Mouse (Mus musculus) MEL (cell line): ENCODE measurements around the gene Stac2.

Source experiments
- CHD2 ChIP-seq: IDR thresholded peaks from 2 replicates; pipeline ENCODE4 v1.6.1; 2011; ENCODE audit warnings: low read length, improper control_type of control experiment
- CTCF ChIP-seq, 3 experiments: IDR thresholded peaks in 2 of 3; conservative IDR thresholded peaks in 1 of 3; 2 replicates each; pipeline ENCODE4 v1.5.1; 2011 to 2012; ENCODE audit warnings: low read length in 3 of 3, low read depth in 2 of 3, mild to moderate bottlenecking in 2 of 3, improper control_type of control experiment in 1 of 3, inconsistent platforms in 1 of 3, mixed read lengths in 1 of 3, moderate library complexity in 1 of 3; ENCODE audit not compliant: control insufficient read depth in 1 of 3, insufficient read depth in 1 of 3, poor library complexity in 1 of 3, severe bottlenecking in 1 of 3
- ELF1 ChIP-seq: IDR thresholded peaks from 2 replicates; pipeline ENCODE4 v1.6.1; 2014; ENCODE audit warnings: low read depth, mild to moderate bottlenecking, inconsistent platforms, low read length, improper control_type of control experiment, moderate library complexity
- EP300 ChIP-seq, 2 experiments: IDR thresholded peaks; 2 replicates each; pipeline ENCODE4 v1.6.1; 2011; ENCODE audit warnings: improper control_type of control experiment in 2 of 2, low read length in 2 of 2, low read depth in 1 of 2, mild to moderate bottlenecking in 1 of 2
- HCFC1 ChIP-seq: IDR thresholded peaks from 2 replicates; pipeline ENCODE4 v1.6.1; 2012; ENCODE audit warnings: low read depth, mild to moderate bottlenecking, inconsistent platforms, low read length, improper control_type of control experiment, moderate library complexity
- MAFK ChIP-seq: IDR thresholded peaks from 2 replicates; pipeline ENCODE4 v1.6.1; 2011; ENCODE audit warnings: low read depth, mild to moderate bottlenecking, low read length, improper control_type of control experiment, borderline replicate concordance
- MYC ChIP-seq: IDR thresholded peaks from 2 replicates; pipeline ENCODE4 v1.6.1; 2011; ENCODE audit warnings: low read depth, mild to moderate bottlenecking, low read length, improper control_type of control experiment, moderate library complexity
- POLR2A ChIP-seq, 2 experiments: IDR thresholded peaks; 2 replicates each; pipeline ENCODE4 v1.6.1; 2011 to 2012; ENCODE audit warnings: low read length in 2 of 2, mild to moderate bottlenecking in 2 of 2, control low read depth in 1 of 2, improper control_type of control experiment in 1 of 2, low read depth in 1 of 2, moderate library complexity in 1 of 2; ENCODE audit not compliant: control insufficient read depth in 1 of 2, insufficient read depth in 1 of 2, poor library complexity in 1 of 2
- TAL1 ChIP-seq: IDR thresholded peaks from 2 replicates; pipeline ENCODE4 v1.6.1; 2012; ENCODE audit warnings: mild to moderate bottlenecking, inconsistent platforms, low read length, moderate library complexity, mixed read lengths
- TCF12 ChIP-seq: IDR thresholded peaks from 2 replicates; pipeline ENCODE4 v1.6.1; 2014; ENCODE audit warnings: low read depth, mild to moderate bottlenecking, inconsistent platforms, low read length, improper control_type of control experiment, moderate library complexity
- UBTF ChIP-seq: IDR thresholded peaks from 2 replicates; pipeline ENCODE4 v1.6.1; 2012; ENCODE audit warnings: low read depth, mild to moderate bottlenecking, inconsistent platforms, low read length, improper control_type of control experiment, moderate library complexity, borderline replicate concordance; ENCODE audit not compliant: insufficient read depth
- ZC3H11A ChIP-seq: IDR thresholded peaks from 2 replicates; pipeline ENCODE4 v1.6.1; 2012; ENCODE audit warnings: low read depth, mild to moderate bottlenecking, inconsistent platforms, low read length, improper control_type of control experiment
- ZMIZ1 ChIP-seq: IDR thresholded peaks from 2 replicates; pipeline ENCODE4 v1.6.1; 2012; ENCODE audit warnings: low read depth, mild to moderate bottlenecking, inconsistent platforms, low read length, improper control_type of control experiment, moderate library complexity

GRCm38 (mm10) chr11:98066201-98066600 is 12.9 kb upstream of the Stac2 start:
- TF ChIP-seq EP300 (IDR thresholded peaks at IDR 0.05; ENCODE audit: low read depth in 1 of 2, low read length in 2 of 2) = no peak
- no peak for TF ChIP-seq POLR2A (IDR thresholded peaks at IDR 0.05; ENCODE audit: control insufficient read depth in 1 of 2, insufficient read depth in 1 of 2, low read depth in 1 of 2, low read length in 2 of 2, poor library complexity in 1 of 2)
- no peak for TF ChIP-seq CTCF (IDR thresholded peaks at IDR 0.05 in 2 of 3, conservative IDR thresholded peaks at IDR 0.05 in 1 of 3; ENCODE audit: control insufficient read depth in 1 of 3, insufficient read depth in 1 of 3, low read depth in 2 of 3, low read length in 3 of 3, poor library complexity in 1 of 3, severe bottlenecking in 1 of 3)
- TF ChIP-seq TCF12 = no peak
- no peak for TF ChIP-seq MAFK
- no peak for TF ChIP-seq ZMIZ1
- no peak for TF ChIP-seq MYC
- TF ChIP-seq CHD2 = no peak
- no peak for TF ChIP-seq HCFC1
- no peak for TF ChIP-seq ZC3H11A
- TF ChIP-seq UBTF = no peak
- TF ChIP-seq TAL1 = no peak
- no peak for TF ChIP-seq ELF1
